Mouse (Mus musculus) lung, postnatal 14 days (tissue): Measurements from ENCODE around the gene Nsfl1c.
"Not testable (repeated sequence)": the region's sequence is repeated elsewhere in the genome, so short reads cannot be mapped to it uniquely, and the experiment has no call there.

Experiments used
- DNase-seq: peaks from one replicate; pipeline ENCODE4 v3.0.0; 2021

Gene Nsfl1c

GRCm38 (mm10) chr2:151494035-151494803, at the start of gene Nsfl1c:
TSS of gene Nsfl1c (plus strand) at chr2:151494182.
- peak; percentile 98 for DNase-seq

DNA sequence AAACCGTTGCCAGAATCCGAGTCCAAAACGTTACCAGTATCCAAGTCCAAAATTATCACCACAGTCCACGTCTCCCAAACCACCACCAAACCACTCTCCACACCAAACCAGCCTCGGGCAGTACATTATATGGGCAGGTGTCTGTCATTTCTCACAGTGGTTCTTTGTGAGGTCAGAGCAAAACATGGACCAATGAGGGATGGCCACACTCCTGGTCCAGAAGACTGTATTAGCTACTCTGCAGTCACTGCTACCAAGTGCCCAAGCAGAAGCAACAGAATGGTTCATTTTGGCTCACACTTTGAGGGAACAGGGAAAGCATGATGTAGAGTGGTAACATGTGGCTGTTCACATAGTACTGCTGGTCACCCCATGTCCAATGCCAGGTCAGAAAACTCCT, 17.9 kb upstream of the Nsfl1c start, which contains the start of gene 4921509C19Rik:
Gene 4921509C19Rik, minus strand, starts transcription at position 101 of the 400 bp plus-strand sequence.
- not testable (repeated sequence) for DNase-seq

GRCm38 (mm10) chr2:151486496-151486895, 7.5 kb upstream of the Nsfl1c start:
- no peak for DNase-seq

- no peak for DNase-seq
These were observed 4.4 kb downstream of the Nsfl1c start for GRCm38 (mm10) chr2:151498358-151498757.

GRCm38 (mm10) chr2:151500442-151501007, 6.5 kb downstream of the Nsfl1c start:
- no peak for DNase-seq

- no peak for DNase-seq
These were observed 10.2 kb downstream of the Nsfl1c start for GRCm38 (mm10) chr2:151504226-151504625.

DNA sequence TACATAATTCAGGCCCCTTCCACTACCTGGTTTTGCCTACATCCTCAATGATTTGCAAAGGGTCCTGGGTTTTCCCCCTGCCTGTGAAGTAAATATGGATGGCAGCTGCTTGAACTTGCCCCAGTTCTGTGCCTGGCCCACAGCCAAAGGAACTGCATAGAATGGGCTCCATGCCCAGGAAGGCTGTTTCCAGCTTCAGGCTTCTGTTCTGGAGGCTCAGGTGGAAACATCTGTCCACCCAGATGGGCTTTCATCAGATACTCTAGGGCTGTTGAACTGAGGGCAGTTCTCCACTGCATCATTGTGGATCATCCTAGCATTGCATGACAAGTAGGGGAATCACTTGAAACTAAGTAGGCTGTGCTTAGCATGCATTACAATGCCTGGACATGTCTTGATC, 18.2 kb downstream of the Nsfl1c start:
- peak; percentile 67 for DNase-seq

DNA sequence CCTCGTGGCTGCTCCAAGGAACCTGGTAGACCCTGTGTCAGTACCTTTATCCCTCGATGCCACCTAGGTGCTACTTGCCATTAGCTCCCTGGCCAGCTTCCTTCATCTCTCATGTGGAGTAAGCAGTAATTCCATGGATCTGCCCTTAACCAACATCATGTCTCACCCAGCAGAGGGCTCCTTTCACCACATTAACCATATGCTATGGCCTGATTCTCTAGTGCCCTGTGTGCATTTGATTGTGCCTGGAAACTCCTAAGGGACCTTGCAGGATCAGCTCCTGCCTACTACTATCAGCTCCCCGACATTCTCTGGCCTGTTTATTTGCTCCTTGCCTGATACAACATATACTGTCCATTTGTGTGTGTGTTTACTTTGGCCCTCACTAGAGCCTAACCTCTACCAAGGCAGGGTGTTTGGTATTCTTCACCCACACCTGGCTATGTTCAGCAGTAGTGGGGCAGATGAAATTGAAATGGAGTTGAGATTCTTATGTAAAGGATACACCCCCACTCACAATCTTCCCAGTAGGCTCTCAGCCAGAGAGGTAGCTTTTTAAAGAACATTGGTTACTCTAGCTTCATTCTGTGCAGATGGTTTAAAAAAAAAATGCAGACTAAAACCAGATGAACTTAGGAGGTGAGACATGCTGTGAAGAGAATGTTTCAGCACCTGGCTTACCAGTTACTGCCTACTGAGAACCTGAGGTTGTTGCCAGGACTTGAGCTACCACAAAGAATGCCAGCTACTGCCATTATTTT, 19.7 kb downstream of the Nsfl1c start:
- DNase-seq: peak; percentile 12

- no peak for DNase-seq
These were observed 25.0 kb downstream of the Nsfl1c start for GRCm38 (mm10) chr2:151519000-151519399.

DNA sequence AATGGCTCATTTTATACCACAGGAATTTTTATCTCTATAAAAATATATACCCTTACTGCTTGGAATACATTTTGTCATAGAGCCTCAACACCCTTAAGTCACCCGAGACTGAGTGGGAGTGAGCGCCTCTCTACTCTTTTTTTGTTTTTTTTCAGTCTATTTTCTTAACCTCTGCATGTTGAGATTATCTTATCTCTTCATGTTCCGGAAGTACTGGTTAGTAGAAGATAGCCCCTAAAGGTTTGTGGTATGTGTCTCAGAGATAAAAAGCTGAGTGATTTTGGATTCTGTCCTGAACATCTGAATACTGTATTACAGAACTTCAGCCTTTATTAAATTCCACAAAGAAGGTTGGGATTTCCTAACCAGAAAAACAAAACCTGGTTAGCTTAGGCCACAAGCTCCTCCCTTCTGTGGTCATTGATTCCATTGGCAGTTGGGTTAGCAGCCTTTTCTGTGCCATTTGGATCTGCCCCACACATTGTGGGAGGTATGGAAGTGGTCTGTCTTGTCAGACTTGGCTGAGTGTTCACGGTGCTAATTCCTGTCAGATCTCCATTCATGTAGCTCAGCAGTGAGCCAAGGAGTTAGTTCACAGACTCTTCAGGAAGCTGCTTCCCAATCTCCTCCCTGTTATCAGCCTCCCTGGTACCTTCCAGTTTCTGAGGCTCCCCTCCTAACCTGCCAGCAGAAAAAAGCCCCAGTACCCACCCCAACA, 30.5 kb downstream of the Nsfl1c start:
- DNase-seq: no peak

GRCm38 (mm10) chr2:151525520-151525919, 31.5 kb downstream of the Nsfl1c start:
- DNase-seq: no peak

DNA sequence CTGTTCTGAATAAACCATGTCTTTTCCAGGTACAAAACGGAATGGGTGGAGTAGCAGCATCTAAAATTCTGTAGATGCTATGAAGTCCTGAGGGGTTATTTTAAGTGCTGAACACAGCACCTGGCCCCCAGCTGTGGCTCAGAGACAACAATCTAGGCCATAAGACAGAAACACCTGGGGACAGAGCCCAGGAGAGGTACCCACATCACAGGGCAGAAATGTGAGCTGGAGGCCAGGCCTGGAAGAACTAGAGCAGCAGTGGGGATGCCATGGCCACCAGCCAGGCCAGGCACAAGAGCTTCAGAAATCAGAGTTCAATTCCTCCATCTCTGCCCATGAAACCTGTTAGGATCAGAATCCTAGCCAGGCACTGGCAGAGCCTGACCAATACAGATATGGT, 34.1 kb downstream of the Nsfl1c start:
- DNase-seq: no peak

GRCm38 (mm10) chr2:151529169-151529568, 35.2 kb downstream of the Nsfl1c start:
- no peak for DNase-seq

DNA sequence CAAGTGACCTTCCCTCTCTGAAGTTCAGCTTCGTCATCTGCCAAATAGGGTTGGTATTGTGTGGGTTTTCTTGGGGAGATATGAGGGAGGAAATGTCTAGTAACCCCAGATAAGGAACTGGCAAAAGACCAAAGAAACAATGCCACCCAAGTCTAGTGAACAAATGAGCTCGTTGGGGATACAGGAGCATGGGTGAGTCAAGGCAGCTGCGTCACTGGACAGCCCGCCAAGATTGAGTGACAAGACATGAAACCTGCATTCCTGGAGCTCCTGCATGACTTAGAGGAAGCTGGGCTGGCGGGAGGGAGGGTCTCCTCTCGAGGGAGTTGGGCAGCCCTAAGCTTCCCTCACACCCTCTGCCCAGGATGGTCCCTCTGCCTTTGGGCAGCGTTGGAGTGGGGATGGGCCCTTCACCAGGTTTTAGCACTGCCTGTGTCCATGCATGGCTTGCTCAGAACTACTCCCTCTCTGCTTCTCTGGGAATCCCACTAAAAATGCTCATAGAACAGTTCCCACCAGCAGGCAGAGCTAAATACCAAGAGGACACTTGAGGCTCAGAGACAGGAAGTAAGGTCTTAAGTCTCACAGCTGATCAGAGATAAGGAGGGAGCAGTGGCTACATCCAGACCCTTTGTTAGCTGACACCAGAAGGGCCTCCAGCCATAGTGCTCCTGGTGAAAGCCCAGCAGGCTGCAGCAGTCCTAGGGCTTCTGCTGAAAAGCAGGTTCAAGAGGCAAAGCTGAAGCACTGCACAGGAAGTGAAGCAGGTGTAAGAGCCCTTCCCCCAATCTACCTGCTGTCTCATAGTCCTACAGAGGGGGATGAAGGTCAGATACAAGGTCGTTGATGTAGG, 36.6 kb downstream of the Nsfl1c start:
- peak; percentile 20 for DNase-seq

- no peak for DNase-seq
These were observed 39.6 kb downstream of the Nsfl1c start for GRCm38 (mm10) chr2:151533632-151534031.

- no peak for DNase-seq
These were observed 42.1 kb downstream of the Nsfl1c start for GRCm38 (mm10) chr2:151535961-151536617.

DNA sequence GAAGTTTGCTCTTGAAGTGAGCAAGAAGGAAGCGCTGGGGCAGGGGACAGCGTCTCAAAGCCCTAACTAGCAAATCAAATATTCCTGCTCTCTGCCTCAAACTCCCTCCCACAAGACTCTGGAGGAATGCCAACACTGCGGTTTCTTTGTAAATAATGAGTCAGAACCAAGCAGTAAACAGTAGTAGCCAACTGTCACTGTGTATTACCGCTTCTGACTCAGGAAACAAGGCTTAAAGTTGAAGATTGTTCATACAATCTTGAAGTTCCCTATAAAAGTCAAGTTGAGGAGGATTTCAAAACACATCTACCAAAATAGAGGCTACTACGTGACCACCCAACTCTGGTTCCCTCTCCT, 42.6 kb downstream of the Nsfl1c start:
- DNase-seq: peak; percentile 81

DNA sequence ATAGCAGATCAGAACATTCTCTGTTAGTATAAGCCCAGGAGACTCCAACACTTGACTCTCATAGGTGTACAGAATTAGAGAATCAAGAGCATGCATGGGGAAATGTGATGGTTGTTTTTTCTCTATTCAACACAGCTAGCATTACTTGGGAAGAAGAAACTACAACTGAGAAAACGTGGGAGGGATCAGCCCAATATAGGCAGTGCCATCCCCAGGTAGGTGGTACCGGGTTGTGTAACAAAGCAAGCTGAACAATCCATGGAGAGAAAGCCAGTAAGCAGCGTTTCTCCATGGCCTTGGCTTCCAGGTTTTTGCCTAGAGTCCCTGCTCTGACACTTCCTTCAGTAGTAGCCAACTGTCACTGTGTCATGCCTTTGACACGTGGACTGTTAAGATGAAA, 44.7 kb downstream of the Nsfl1c start:
- DNase-seq: no peak

DNA sequence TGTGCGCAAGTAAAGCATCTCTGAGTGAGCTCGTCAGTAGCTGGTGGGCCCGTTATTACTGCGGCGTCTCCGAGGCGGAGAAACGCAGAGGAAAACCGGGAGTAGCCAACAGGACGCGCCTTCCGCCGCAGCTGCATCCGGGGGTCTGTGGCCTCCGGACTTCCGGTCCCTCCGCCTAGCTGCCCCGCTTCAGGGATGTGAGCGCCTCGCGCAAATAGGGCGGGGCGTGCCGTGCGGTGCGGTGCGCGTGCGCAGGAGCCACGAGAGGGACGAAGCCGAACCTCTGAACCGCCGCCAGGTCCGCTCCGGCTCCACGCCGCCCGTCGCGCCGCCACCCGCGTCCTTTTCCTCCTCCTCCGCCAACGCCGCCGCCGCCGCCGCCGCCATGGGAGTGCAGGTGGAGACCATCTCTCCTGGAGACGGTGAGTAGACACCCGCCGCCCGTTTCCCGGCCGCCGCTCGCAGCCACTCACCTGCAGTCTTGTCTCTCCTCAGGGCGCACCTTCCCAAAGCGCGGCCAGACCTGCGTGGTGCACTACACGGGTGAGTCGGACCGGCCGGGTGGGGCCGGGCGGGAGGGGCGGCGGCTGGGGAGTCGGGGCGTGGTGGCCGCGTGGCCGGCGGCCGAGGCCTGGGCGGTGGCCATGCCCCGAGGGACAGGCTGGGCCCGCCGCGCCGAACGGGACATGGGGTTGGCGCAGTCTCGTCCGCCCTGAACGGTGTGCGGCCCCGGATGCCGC, 48.5 kb downstream of the Nsfl1c start, which contains the start of gene Fkbp1a:
Gene Fkbp1a, plus strand, starts transcription at position 161 of the 740 bp plus-strand sequence.
- peak; percentile 98 for DNase-seq

DNA sequence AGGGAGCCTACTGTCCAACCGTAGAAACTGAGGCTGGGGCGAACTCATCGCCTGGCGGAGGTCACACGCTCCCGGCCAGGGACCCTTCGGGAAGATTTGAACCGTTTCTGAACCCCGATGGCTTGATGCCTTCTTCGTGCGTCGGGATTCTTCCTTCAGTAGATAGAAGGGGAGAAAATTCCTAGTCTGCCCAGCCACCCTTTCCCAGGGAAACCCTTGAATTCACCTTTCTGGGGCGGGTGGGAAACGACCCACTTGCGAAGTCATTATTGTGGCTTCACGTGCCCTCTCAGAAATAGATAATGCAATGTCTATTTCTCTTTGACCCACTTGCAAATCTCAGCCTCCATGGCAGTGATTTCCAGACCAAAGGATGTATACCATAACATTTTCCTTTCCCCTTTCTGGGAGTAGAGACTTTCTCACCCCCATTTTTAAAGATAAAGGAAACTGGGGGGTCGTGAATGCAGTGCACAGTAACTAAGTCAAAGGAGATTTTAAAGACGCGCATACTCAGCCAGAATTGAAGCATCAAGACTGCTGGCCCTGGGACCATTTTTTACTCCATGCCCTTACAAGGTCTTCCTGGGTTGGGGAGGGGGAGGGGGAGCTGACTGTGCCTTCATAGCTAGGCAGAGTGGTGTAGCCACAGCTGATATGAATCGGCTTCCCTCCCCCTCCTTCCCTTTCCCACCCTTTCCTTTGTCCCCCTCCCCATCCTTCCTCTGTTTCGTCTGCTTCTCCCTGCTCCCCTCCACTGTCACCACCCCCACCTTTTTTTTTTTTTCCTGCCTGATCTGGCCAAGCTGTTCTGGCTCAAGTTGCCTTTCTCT, 49.3 kb downstream of the Nsfl1c start:
- peak; percentile 74 for DNase-seq
